Mouse (Mus musculus): ENCODE measurements around the gene Olfr1419. TPM values are rescaled to one million over a fixed set of nuclear protein-coding genes. Genes with fewer than 3 reads are reported as not detected.

The Olfr1419 gene
- total RNA-seq, 4 experiments from 2014 or later = not detected

Small RNA genes within 50 kb of the gene (microRNA-seq; reads per million reads assigned to microRNA genes)
- gene Mir6994 = 1.0 to 1.2 reads per million in 2 experiments

Other genes with a start within 250 kb of the Olfr1419 start
- gene Ms4a3, start 234.3 kb downstream of the Olfr1419 start, total RNA-seq (2022) = not detected
- gene Oosp2, start 214.5 kb downstream of the Olfr1419 start, total RNA-seq (2022) = under 1 TPM in 1 of 4 experiments, not detected in 3; 0.84 TPM
- 1 to 10 TPM in 2 of 4 experiments, not detected in 2; 5.4 to 5.5 TPM for gene Oosp1, start 184.0 kb downstream of the Olfr1419 start, total RNA-seq (2022)
- gene Oosp3, start 178.1 kb downstream of the Olfr1419 start, total RNA-seq (2022) = not detected
- gene Gif, start 127.6 kb downstream of the Olfr1419 start, total RNA-seq (2022) = not detected
- 10 to 100 TPM; 68.1 to 71.4 (median 68.8) TPM for gene Mrpl16, start 104.7 kb downstream of the Olfr1419 start, total RNA-seq (2022)
- 10 to 100 TPM; 10.4 to 18.8 (median 14.2) TPM for gene Stx3, start 55.7 kb downstream of the Olfr1419 start, total RNA-seq (2022)
- gene Olfr1417, start 35.9 kb downstream of the Olfr1419 start, total RNA-seq (2022) = not detected
- gene Olfr1418, start 14.0 kb downstream of the Olfr1419 start, total RNA-seq (2022) = not detected
- gene Olfr1420, start 11.5 kb upstream of the Olfr1419 start, total RNA-seq (2022) = not detected
- gene Patl1, start 37.3 kb upstream of the Olfr1419 start, total RNA-seq (2022) = 10 to 100 TPM; 23.1 to 28.0 (median 25.6) TPM
- 100 to 1,000 TPM in 2 of 4 experiments, 10 to 100 TPM in 2; 96.8 to 109 (median 102) TPM for gene Osbp, start 90.8 kb upstream of the Olfr1419 start, total RNA-seq (2022)
- gene Olfr1423, start 166.2 kb upstream of the Olfr1419 start, total RNA-seq (2022) = not detected
- not detected for gene Olfr1424, start 187.6 kb upstream of the Olfr1419 start, total RNA-seq (2022)
- not detected for gene Olfr1425, start 202.6 kb upstream of the Olfr1419 start, total RNA-seq (2022)
- not detected for gene Olfr1426, start 216.9 kb upstream of the Olfr1419 start, total RNA-seq (2022)
- not detected for gene Olfr1427, start 228.2 kb upstream of the Olfr1419 start, total RNA-seq (2022)
- gene Olfr1428, start 240.8 kb upstream of the Olfr1419 start, total RNA-seq (2022) = not detected
- not detected for gene Olfr76, start 248.1 kb upstream of the Olfr1419 start, total RNA-seq (2022)